Mouse (Mus musculus): Measurements from ENCODE around the gene Gm9603.
"Not testable (repeated sequence)": the region's sequence is repeated elsewhere in the genome, so short reads cannot be mapped to it uniquely, and the experiment has no call there.

Gm9603 gene

GRCm38 (mm10) chr14:5687357-5687756 is at the start of gene Gm9603:
TSS of gene Gm9603 (minus strand) at chr14:5687457.
- not testable (repeated sequence) for DNase-seq (ENCODE audit: low read depth, low spot score); H3K27me3 ChIP-seq (ENCODE audit: control insufficient read depth, insufficient read depth, low read length, poor library complexity, severe bottlenecking); H3K36me3 ChIP-seq (ENCODE audit: control insufficient read depth, insufficient read depth, low read length, poor library complexity, severe bottlenecking)

DNA sequence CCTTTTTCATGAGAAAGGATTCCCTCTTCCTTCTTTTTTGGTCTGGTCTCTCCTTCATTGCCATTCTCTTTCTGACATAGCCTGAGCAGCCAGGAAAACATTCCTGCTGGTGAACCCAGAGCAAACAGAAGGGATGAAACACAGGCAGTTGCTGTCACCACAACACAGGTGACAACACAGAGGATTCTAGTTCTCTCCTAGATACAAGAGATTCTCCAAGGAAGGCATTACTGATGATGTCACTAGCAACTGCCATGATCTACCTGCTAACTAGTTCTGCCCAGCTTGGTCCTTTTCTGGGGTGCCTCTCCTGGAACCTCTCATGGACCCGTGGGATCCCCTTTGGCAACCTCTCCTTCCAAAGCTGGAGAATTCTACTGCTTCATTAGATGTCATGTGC is 54.3 kb downstream of the Gm9603 start, which contains the start of gene Gm8265:
TSS of gene Gm8265 (minus strand) at position 101 of the 400 bp plus-strand sequence.
- not testable (repeated sequence) for DNase-seq (ENCODE audit: low read depth, low spot score); H3K36me3 ChIP-seq (ENCODE audit: control insufficient read depth, insufficient read depth, low read length, poor library complexity, severe bottlenecking); H3K27me3 ChIP-seq (ENCODE audit: control insufficient read depth, insufficient read depth, low read length, poor library complexity, severe bottlenecking)
